Mouse (Mus musculus): ENCODE results near the gene Slc39a13.

Slc39a13 gene

DNA sequence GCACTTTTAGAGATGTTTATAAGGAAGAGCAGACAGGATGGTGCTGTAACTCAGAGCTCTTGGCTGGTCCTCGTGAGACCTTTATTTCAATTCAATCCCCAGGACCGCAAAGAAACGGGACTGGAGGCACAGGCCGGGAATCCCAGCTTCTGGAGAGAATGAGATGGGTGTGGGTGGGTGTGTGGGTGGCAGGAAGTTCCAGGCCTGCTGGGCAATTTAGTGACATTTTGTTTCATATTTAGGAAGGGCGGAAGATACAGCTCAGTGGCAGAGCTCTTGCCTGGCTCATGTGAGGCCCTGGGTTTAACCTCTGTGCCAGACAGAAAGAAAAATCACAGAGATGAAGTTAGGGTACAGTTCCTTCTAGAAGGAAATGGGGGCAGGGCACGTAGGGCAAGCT is 20.0 kb upstream of the Slc39a13 start:
- DNase-seq (ENCODE audit: low spot score in 2 of 2) = no peak

DNA sequence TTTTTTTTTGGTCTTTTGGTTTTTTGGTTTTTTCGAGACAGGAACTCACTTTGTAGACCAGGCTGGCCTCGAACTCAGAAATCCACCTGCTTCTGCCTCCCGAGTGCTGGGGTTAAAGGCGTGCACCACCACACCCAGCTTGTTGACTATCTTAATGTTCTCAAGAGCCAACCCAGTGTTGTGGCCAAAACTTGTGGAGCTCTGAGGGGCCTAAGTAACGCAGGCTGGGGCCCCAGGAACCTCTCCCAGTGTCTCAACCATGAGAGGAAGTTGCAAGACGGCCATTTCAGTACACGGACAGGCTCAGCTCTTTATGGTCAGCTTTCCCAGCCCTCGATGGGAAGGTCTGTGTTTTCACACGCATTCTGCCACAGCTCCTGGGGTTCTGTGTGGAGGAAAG is 18.8 kb upstream of the Slc39a13 start:
- no peak for DNase-seq (ENCODE audit: low spot score in 2 of 2)

GRCm38 (mm10) chr2:91087453-91087852 is 17.2 kb upstream of the Slc39a13 start:
- no peak for DNase-seq (ENCODE audit: low spot score in 2 of 2)

GRCm38 (mm10) chr2:91086392-91087237 is 16.4 kb upstream of the Slc39a13 start:
- DNase-seq (ENCODE audit: low spot score in 2 of 2) = no peak

- no peak for DNase-seq (ENCODE audit: low spot score in 2 of 2)
Observed at GRCm38 (mm10) chr2:91085494-91086391, 15.5 kb upstream of the Slc39a13 start.

GRCm38 (mm10) chr2:91084179-91084820 is 14.1 kb upstream of the Slc39a13 start:
- DNase-seq (ENCODE audit: low spot score in 2 of 2) = no peak

GRCm38 (mm10) chr2:91083366-91083940 is 13.2 kb upstream of the Slc39a13 start:
- no peak for DNase-seq (ENCODE audit: low spot score in 2 of 2)

DNA sequence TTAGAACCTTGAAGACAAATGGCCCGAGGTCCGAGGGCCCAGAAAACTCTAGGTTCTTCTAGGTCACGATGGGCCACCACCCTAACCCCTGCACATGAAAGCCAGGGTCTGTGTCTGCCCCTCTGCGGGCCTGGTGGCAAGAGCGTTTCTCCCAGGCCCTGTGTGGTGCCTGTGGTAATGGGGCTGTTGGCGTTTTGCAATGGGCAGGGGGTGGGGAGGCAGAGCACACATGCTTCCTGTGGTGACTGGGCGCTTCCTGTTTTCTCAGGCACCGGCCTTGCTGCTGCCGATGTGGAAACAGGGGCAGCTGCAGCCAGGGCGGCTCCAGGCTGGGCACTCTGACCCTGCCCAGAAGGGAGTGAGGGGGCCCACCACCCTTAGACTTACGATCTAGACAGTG is 12.6 kb upstream of the Slc39a13 start:
- DNase-seq (ENCODE audit: low spot score in 2 of 2) = no peak

DNA sequence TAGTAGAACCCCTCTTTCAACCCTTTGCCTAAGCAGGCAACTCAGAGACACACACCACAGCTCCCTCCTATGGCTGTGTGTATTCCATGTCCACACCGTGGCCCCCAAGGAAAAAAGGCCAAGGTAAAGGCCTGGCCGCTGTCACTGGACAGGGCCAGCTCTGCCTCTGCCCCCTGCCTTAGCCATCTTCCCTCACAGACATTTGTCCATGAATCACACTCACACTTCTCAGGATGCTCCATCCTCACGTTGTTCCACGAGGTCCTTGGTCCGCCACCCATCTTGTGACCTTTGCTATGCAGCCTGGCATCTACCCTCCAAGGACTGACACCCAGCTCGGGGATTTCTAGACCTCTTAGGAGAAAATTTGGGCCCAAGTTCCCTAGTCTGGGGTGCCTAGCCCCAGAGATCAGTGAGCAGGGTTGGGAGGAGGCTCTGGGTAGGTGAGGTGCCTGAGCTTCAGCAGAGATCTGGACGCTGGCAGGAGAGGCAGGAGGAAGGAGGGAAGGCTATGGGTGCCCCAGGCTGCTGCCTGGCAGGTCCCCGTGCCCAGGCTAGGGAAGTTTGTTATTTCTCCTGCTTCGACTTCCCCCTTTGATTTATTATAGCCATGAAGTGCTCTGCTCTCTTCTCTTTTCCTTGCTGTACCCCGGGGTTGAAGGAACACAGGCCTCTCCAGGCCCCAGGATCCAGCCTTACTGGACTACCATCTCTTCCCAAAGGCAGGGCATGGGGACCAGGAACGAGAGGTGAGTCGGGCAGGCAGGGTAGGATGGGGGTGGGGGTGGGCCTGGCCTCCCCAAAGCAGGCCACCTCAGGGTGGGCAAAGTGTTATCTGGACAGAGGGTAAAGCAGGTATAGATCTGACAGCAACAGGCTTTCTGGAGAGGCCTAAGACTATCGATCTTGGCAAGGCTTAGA is 11.8 kb upstream of the Slc39a13 start, which contains the start of gene Spi1:
Gene Spi1, plus strand, starts transcription at position 616 of the 921 bp plus-strand sequence.
- DNase-seq (ENCODE audit: low spot score in 2 of 2) = no peak

DNA sequence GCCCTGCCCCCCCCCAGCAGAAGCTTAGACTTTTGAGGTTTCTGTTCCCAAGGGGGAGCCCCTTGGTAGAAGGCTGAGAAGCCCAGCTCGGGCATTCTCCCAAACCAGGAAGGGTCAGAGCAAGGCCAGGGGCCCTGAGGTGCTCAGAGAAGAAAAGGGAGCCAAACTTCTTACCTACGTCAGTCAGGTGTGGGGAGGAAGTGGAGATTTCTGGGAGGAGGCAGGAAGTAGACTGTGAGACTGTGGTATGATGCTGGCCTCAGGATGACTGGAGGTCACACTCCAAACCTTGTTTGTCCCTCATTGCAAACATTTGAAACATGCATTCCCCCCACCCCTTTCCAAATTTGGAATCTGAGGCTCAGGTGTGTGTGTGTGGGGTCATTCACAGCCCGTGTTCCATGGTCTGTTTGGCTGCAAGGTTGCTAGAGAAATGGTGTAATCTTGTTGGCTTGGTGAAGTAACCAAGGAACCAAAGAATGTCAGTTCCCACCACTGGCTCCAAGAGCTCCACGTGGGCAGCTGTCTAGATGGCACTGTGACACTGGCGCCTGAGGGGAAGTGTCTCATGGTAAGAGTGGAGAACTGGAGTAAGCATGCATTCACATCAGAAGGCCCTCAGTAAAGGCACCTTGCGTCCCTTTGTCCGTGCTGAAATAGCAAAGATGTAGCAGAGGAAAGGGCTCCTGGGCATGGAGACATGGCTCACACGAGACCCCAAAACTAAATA is 10.7 kb upstream of the Slc39a13 start:
- DNase-seq (ENCODE audit: low spot score in 2 of 2) = no peak

DNA sequence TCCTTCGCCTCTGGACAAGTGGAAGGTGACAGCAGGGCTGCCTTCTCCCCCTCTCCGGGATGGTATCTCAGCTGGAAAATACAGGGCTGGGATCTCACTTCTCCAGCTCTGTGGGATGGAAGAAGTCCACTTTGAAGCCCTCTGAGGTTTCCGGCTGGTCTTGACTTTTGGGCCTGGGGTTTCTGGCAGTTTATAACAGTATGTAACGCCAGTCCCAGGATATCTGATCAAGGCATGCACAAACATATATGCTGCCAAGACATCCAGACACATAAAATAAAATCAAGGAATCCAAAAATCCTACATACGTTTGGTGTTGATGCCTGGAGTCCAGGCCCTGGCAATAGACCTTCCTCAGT is 8.8 kb upstream of the Slc39a13 start:
- no peak for DNase-seq (ENCODE audit: low spot score in 2 of 2)

GRCm38 (mm10) chr2:91078314-91079025 is 8.3 kb upstream of the Slc39a13 start:
- no peak for DNase-seq (ENCODE audit: low spot score in 2 of 2)

DNA sequence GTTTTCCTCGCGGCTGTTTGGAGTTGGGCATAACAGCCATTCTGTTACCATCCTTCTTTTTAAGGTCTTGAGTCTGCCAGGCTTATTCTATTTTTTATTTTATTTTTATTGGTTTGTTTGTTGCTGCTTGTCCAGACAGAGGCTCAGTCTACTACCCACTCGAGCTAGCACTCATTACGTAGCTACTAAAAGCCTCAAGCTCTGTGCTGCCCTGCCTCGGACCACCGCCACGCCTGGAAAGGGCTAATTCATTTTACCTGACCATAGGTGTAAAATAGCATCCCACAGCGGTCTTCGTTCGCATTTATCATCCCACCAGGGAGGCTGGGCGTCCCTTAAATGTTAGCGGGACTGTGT is 7.7 kb upstream of the Slc39a13 start:
- DNase-seq (ENCODE audit: low spot score in 2 of 2) = no peak

- no peak for DNase-seq (ENCODE audit: low spot score in 2 of 2)
Observed at GRCm38 (mm10) chr2:91072092-91072491, 1.9 kb upstream of the Slc39a13 start.

- no peak for DNase-seq (ENCODE audit: low spot score in 2 of 2)
Observed at GRCm38 (mm10) chr2:91071059-91071458, 842 bp upstream of the Slc39a13 start.

DNA sequence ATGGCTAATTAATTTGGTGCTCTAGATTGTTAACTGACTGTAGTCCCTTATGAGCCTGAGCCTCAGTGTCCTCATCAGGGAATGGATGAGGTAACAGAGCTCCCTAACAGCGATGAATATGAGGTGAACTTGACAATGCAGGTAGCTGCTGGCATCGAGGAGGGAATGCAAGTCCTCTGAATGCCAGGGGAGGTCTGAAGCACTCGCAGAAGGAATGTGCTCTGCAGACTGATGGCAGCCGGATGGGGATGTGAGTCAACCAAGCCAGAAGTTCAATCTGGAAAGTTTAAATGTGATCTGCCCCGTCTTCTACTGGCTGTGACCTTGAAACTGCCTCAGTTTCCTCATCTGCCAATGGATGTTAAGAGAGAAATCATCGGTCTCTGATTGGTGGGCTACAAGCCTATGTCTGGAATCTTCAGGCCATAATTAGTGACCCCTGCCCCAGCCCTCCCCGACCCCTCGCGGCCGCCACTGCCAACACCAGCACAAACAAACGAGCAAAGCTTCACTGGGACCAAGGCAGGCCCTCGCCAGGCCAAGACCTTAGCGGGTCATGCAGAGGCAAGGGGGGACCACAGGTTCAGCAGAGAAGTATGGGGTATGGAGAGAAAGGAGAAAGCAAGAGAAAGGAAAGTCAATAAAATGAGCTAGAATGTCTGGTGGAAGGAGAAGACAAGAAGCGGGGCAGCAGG is 764 bp downstream of the Slc39a13 start:
- DNase-seq (ENCODE audit: low spot score in 2 of 2) = no peak

GRCm38 (mm10) chr2:91068872-91069165 is 1.4 kb downstream of the Slc39a13 start:
- no peak for DNase-seq (ENCODE audit: low spot score in 2 of 2)

DNA sequence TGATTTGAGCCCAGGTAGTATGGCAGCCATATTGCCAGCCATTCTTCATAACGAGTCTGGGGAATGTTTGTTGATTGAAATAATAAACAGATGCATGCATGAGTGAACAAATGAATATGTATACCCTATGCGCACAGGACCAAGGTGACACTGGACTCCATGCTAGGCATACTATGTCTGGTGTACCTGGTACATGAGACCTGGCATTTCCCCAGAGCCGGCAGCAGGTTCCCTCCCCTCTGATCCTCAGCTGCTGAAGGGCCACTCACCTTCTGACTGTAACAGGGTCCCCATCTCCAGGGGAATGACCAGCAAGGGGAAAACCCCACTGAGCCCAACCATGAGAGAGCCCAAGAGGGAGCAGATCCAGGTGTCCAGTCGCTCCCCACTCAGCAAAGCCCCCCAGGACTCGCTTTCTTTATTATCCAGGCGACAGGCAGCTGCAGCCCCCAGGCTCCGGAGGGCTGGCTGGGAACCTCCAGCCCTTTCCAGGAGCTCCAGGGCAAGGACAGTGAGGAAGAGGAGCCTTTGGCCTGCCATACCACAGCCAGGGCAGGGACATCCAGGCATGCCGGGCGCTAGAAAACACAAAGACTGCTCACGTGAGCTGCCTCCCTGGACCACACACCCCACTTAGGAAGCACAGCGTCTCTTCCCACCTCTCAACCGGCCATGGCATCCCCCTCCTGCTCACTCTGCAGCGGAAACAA is 1.9 kb downstream of the Slc39a13 start:
- no peak for DNase-seq (ENCODE audit: low spot score in 2 of 2)

- DNase-seq (ENCODE audit: low spot score in 2 of 2) = no peak
Observed at GRCm38 (mm10) chr2:91066455-91066854, 3.8 kb downstream of the Slc39a13 start.

All from frontal cortex, postnatal 10 days (tissue).